Mouse (Mus musculus) neural tube, embryonic 11.5 days (tissue): ENCODE data around the gene Kif5a. TPM values are rescaled to one million over a fixed set of nuclear protein-coding genes. Genes with fewer than 3 reads are reported as not detected.

ENCODE experiments used
- ATAC-seq: fragments of 200-750 bp; cut with Nextera tagmentation; 2 replicates; pipeline ENCODE4 v1.8.0; 2017; ENCODE audit warnings: moderate number of reproducible peaks, mild to moderate bottlenecking, moderate TSS enrichment, moderate library complexity; ENCODE audit not compliant: insufficient read depth, low FRiP score, low TSS enrichment
- DNase-seq: peaks from one replicate; pipeline ENCODE4 v3.0.0-alpha.2; 2015; ENCODE audit warnings: low spot score
- H3K27ac ChIP-seq: fragments of 300-500 bp; sonication (generic); 2 replicates; pipeline ENCODE4 v1.5.1; 2014; ENCODE audit warnings: low read depth, mild to moderate bottlenecking, low read length
- H3K27me3 ChIP-seq: fragments of 300-500 bp; sonication (generic); 2 replicates; pipeline ENCODE4 v1.6.1; 2014; ENCODE audit warnings: mild to moderate bottlenecking, low read length, mixed read lengths; ENCODE audit not compliant: control insufficient read depth, insufficient read depth
- H3K36me3 ChIP-seq: fragments of 300-500 bp; sonication (generic); 2 replicates; pipeline ENCODE4 v1.6.1; 2014; ENCODE audit warnings: mild to moderate bottlenecking, low read length, moderate library complexity, mixed read lengths; ENCODE audit not compliant: control insufficient read depth, insufficient read depth
- H3K4me1 ChIP-seq: fragments of 300-500 bp; sonication (generic); 2 replicates; pipeline ENCODE4 v1.6.1; 2014; ENCODE audit warnings: low read length, mixed read lengths; ENCODE audit not compliant: control insufficient read depth, insufficient read depth
- H3K4me2 ChIP-seq: fragments of 300-500 bp; sonication (generic); 2 replicates; pipeline ENCODE4 v1.6.1; 2014; ENCODE audit warnings: low read depth, mild to moderate bottlenecking, moderate library complexity
- H3K4me3 ChIP-seq: fragments of 300-500 bp; sonication (generic); 2 replicates; pipeline ENCODE4 v1.5.1; 2014; ENCODE audit warnings: low read depth, low read length
- H3K9ac ChIP-seq: fragments of 300-500 bp; sonication (generic); 2 replicates; pipeline ENCODE4 v1.6.1; 2014; ENCODE audit warnings: mild to moderate bottlenecking, low read length
- H3K9me3 ChIP-seq: fragments of 300-500 bp; sonication (generic); 2 replicates; pipeline ENCODE4 v1.6.1; 2016; ENCODE audit warnings: low read length; ENCODE audit not compliant: control insufficient read depth
- WGBS: fragments of 180-500 bp; shearing (Covaris S2); extraction: QIAGEN DNeasy Blood & Tissue Kit; methylation state at CpG from one replicate; pipeline ENCODE4 v1.1.7; 2014; 5-methylcytosine and 5-hydroxymethylcytosine counted together
- polyA plus RNA-seq: library from polyadenylated mRNA; unstranded; fragments of >200 nt; fragmentation: Nextera tagmentation; extraction: Ambion mirVana; gene quantifications from 2 replicates; pipeline ENCODE4 v1.2.1, GENCODE M21; 2014

Gene Kif5a
- polyA plus RNA-seq, 1 experiment from 2014 or later = 51.0 TPM

DNA sequence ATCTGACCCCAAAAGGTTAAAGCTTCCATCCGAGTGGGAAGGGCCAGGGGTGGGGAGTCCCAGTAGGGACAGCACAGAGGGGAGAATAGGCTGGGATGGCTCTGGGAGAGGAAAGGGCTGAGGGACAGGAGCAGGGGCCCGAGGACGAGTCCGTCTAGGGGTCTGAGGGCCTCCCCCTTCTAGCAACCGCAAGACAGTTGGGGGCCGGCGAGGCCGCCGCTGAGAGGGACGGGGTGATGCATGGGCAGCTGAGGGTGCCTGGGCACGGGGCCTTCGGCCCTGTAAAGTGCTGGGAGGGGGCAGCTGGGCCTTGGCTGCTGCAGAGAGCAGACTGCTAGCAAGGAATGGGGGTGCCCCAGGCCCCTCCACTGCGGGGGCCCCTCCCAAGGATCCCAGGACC, 22.5 kb upstream of the Kif5a start:
- peaks cover 24% of the 10 kb centered on the region for H3K4me1 ChIP-seq
- H3K9ac ChIP-seq = no peak overlapping the region
- WGBS = 74% methylated on average over 12 of the region's 13 CpGs
- no peak for ATAC-seq
- H3K27me3 ChIP-seq = no peaks in the 10 kb centered on the region
- no peak overlapping the region for H3K27ac ChIP-seq
- H3K4me3 ChIP-seq = no peak overlapping the region
- no peak for DNase-seq
- no peak overlapping the region for H3K4me2 ChIP-seq
- H3K9me3 ChIP-seq = no peaks in the 10 kb centered on the region
- peaks cover 37% of the 10 kb centered on the region for H3K36me3 ChIP-seq

GRCm38 (mm10) chr10:127284724-127285500, 21.8 kb upstream of the Kif5a start:
- Histone ChIP-seq H3K4me1 (peaks cover 23% of the 10 kb centered on the region), H3K9ac (no peak overlapping the region), H3K27ac (no peak overlapping the region; the same call in 1 of the 2 replicates), H3K9me3 (no peaks in the 10 kb centered on the region), H3K4me3 (no peak overlapping the region), H3K27me3 (no peaks in the 10 kb centered on the region), H3K36me3 (peaks cover 37% of the 10 kb centered on the region), H3K4me2 (no peak overlapping the region)
- 85% methylated on average over 10 of the region's 11 CpGs for WGBS
- DNase-seq (no peak), ATAC-seq (no peak)

- Histone ChIP-seq H3K4me2 (no peak overlapping the region), H3K4me1 (peaks cover 19% of the 10 kb centered on the region), H3K27me3 (no peaks in the 10 kb centered on the region), H3K27ac (no peak overlapping the region), H3K36me3 (peaks cover 40% of the 10 kb centered on the region), H3K9me3 (no peaks in the 10 kb centered on the region), H3K9ac (no peak overlapping the region), H3K4me3 (no peak overlapping the region)
- WGBS = 93% methylated on average over 7 of the region's 7 CpGs
- DNase-seq (no peak), ATAC-seq (no peak)
Measured at GRCm38 (mm10) chr10:127284105-127284622, 21.0 kb upstream of the Kif5a start.

DNA sequence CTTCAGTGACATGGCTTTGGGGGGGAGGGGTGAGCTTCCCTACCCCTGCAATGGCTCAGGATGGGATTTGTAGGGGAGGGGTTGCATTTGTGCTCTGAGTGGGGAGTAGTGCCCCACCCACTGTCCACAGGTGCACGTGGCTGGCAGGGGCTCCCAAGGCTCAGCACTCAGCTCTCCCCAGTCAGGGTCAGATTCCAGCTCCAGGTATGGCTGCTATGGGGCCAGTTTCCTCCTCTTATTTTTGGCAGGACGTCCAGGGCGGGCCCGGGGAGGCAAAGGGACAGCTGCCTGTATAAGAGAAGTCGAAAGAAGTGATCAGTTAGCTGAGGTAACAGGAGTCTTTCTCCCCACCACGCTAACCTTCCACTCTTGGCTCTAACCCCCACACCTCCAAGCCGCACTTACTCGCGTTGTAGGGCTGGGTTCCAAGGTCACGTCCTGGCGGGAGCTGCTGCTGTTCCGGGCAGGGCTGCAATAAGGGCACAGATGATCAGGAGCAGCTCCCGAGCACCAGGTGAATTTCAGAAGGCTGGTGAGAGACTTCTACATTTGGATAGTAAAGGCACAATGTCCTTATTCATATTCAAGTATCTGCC, 19.6 kb upstream of the Kif5a start:
- Histone ChIP-seq H3K27ac (no peak overlapping the region), H3K36me3 (peaks cover 49% of the 10 kb centered on the region), H3K9ac (no peak overlapping the region), H3K4me1 (peaks cover 16% of the 10 kb centered on the region), H3K9me3 (no peaks in the 10 kb centered on the region), H3K4me3 (no peak overlapping the region), H3K4me2 (no peak overlapping the region), H3K27me3 (no peaks in the 10 kb centered on the region)
- no peak for DNase-seq
- WGBS = 86% methylated on average over 13 of the region's 13 CpGs
- no peak for ATAC-seq

DNA sequence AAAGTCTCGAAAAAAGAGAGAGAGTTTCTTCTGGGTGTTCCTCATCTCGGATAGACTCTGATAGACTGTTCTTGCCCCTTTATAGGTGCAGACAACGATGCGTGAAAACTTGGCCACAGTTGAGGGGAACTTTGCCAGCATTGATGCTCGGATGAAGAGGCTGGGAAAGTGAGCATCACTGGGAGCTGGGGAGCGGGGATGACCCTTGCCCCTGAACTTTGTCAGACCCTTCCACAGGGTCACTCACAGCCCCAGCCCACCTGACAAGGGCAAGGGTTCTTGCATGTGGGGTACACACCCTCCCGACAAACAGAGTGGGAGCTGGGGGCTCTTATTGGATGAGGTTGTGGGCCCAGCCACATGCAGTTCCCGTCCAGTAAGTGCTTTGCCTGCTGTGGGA, 18.2 kb upstream of the Kif5a start:
- Histone ChIP-seq H3K4me1 (peaks cover 2% of the 10 kb centered on the region), H3K9me3 (no peaks in the 10 kb centered on the region), H3K4me2 (no peak overlapping the region), H3K36me3 (peaks cover 50% of the 10 kb centered on the region), H3K4me3 (no peak overlapping the region), H3K27ac (no peak overlapping the region), H3K27me3 (no peaks in the 10 kb centered on the region), H3K9ac (no peak overlapping the region)
- no peak for ATAC-seq
- no peak for DNase-seq
- 91% methylated on average over 8 of the region's 8 CpGs for WGBS

DNA sequence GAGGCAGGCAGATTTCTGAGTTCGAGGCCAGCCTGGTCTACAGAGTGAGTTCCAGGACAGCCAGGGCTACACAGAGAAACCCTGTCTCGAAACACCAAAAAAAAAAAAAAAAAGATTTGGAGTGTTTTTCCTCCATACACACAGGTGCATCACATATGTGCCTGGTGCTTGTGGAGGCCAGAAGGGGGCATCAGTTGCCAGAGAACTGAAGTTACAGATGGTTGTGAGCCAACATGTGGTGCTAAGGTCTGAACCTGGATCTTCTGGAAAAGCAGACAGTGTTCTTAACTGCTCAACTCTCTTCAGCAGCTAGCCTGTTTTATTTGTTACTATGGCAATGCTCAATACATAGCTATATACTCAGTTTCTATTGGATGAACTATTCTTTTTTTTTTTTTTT, 16.6 kb upstream of the Kif5a start:
- H3K27ac ChIP-seq = no peak overlapping the region
- WGBS = 90% methylated on average over 2 of the region's 2 CpGs
- no peak overlapping the region for H3K4me2 ChIP-seq
- H3K4me1 ChIP-seq = no peaks in the 10 kb centered on the region
- no peak overlapping the region for H3K4me3 ChIP-seq
- peaks cover 47% of the 10 kb centered on the region for H3K36me3 ChIP-seq
- ATAC-seq (no peak), DNase-seq (no peak)
- no peak overlapping the region for H3K9ac ChIP-seq
- no peaks in the 10 kb centered on the region for H3K27me3 ChIP-seq
- H3K9me3 ChIP-seq = no peaks in the 10 kb centered on the region

- DNase-seq (no peak), ATAC-seq (no peak)
- Histone ChIP-seq H3K36me3 (peaks cover 18% of the 10 kb centered on the region), H3K4me2 (no peak overlapping the region), H3K4me1 (no peaks in the 10 kb centered on the region; the same call in 1 of the 2 replicates), H3K4me3 (no peak overlapping the region), H3K27me3 (no peaks in the 10 kb centered on the region), H3K27ac (no peak overlapping the region), H3K9me3 (no peaks in the 10 kb centered on the region), H3K9ac (no peak overlapping the region)
- 93% methylated on average over 11 of the region's 11 CpGs for WGBS
Measured at GRCm38 (mm10) chr10:127274261-127275022, 11.3 kb upstream of the Kif5a start.

DNA sequence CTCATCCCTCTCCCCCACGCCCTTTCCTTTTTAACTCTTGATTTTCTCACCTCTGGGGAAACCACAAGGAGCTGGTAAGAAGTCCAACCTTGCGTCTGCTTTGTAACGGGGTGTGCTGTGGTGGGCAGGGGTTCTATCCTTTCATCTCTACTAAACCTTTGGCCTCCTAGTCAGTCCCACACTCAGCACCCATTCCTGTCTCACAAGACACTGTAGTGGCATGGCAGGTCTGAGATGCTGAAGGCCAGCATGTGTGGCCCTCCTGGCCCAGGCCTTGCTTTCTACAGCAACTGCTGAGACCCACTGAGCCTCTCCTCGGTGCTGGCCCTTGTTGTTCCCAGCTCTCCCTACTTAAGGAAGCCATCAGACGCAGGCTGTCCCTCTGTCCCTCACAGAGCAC, 9.2 kb upstream of the Kif5a start:
- H3K9me3 ChIP-seq = no peaks in the 10 kb centered on the region
- H3K9ac ChIP-seq = no peak overlapping the region
- no peaks in the 10 kb centered on the region for H3K27me3 ChIP-seq
- H3K27ac ChIP-seq = no peak overlapping the region
- no peak overlapping the region for H3K4me3 ChIP-seq
- ATAC-seq (no peak), DNase-seq (no peak)
- H3K4me2 ChIP-seq = no peak overlapping the region
- peaks cover 11% of the 10 kb centered on the region for H3K36me3 ChIP-seq
- peaks cover 7% of the 10 kb centered on the region for H3K4me1 ChIP-seq
- 89% methylated on average over 5 of the region's 5 CpGs for WGBS
